Mouse (Mus musculus): ENCODE data around the gene Sav1. TPM values are rescaled to one million over a fixed set of nuclear protein-coding genes. Genes with fewer than 3 reads are reported as not detected.

The Sav1 gene
- polyA plus RNA-seq (2014; fragmentation: Nextera tagmentation; extraction: Ambion mirVana) = 2.7 and 3.5 TPM in 2 replicates

DNA sequence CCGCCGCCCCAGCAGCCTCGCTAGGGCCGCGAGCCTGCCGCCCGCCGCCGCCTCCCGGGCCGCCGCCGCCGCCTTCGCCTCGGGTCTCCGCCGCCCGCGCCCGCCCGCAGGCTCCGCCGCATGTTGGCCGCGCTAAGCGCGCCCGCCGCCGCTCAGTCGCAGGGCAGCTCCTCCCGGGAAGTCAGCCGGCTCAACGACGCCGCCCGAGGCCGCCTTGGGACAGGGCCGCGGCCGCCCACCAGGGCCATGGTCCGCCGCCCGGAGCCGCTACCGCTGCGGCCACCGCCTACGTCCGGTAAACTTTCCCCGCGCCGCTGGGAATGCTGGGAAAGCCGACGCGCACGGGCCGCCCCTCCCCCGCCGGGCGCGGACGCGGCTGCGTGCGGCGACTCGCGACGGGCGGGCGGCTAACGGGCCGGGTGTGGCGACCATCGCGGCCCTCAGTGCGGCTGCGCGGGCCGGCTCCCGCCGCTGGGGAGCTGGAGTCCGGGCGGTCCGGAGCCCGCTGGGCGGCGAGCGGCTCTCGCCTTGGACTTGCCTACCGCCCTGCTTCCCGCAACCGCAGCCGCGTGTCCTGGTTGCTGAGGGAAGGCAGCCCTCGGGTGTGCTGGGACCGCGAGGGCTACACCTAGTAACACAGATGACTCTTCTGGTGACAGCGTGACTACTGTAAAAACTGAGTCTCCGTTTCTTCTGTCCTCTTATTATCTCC is at the start of gene Sav1:
Gene Sav1, minus strand, starts transcription at position 217 of the 712 bp plus-strand sequence.
- Histone ChIP-seq H3K9ac (replicated peaks; ENCODE audit: low read depth, low read length) (peak within 1 kb of the TSS; percentile 90), H3K4me1 (ENCODE audit: control insufficient read depth, insufficient read depth, low read length) (peaks cover 10% of the 10 kb centered on the region), H3K4me3 (ENCODE audit: low read depth, low read length) (peak within 1 kb of the TSS; percentile 92), H3K27me3 (ENCODE audit: control insufficient read depth, insufficient read depth, low read length) (no peaks in the 10 kb centered on the region; the same call in 1 of the 2 replicates), H3K9me3 (ENCODE audit: control insufficient read depth, low read length) (no peaks in the 10 kb centered on the region), H3K4me2 (ENCODE audit: low read depth, low read length) (peak within 1 kb of the TSS; percentile 59), H3K27ac (ENCODE audit: low read depth, low read length) (peak within 1 kb of the TSS; percentile 91), H3K36me3 (ENCODE audit: control insufficient read depth, insufficient read depth, low read length) (peaks cover 14% of the 10 kb centered on the region; the same call in 1 of the 2 replicates)
- WGBS = under 1% methylated on average over 99 of the region's 102 CpGs
- ATAC-seq (ENCODE audit: low read depth) = peak; percentile 94

DNA sequence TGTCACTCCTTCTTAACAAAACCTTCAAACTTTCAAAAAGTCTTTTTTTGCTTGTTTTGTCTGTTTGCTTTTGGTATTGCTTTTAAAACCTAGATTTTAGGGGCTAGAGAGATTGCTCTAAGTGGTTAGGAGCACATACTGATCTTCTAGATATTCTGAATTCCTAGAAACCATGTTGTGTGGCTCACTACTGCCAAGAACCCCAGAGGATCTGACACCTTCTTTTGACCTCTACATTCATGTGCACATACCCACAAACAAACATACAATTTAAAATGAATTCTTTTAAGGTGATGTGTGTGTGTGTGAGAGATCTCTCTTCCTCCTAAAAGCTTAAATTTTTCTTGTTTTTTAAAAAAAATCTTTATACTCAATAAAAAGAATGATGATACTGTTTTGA is 39.4 kb upstream of the Sav1 start:
- peaks cover 40% of the 10 kb centered on the region for H3K36me3 ChIP-seq (ENCODE audit: control insufficient read depth, insufficient read depth, low read length)
- no peaks in the 10 kb centered on the region for H3K4me1 ChIP-seq (ENCODE audit: control insufficient read depth, insufficient read depth, low read length)
- H3K27me3 ChIP-seq (ENCODE audit: control insufficient read depth, insufficient read depth, low read length) = no peaks in the 10 kb centered on the region
- H3K9me3 ChIP-seq (ENCODE audit: control insufficient read depth, low read length) = no peaks in the 10 kb centered on the region
- H3K4me3 ChIP-seq (ENCODE audit: low read depth, low read length) = no peak overlapping the region
- no peak overlapping the region for H3K9ac ChIP-seq (replicated peaks; ENCODE audit: low read depth, low read length)
- no peak overlapping the region for H3K4me2 ChIP-seq (ENCODE audit: low read depth, low read length)
- H3K27ac ChIP-seq (ENCODE audit: low read depth, low read length) = no peak overlapping the region
- no peak for ATAC-seq (ENCODE audit: low read depth)

DNA sequence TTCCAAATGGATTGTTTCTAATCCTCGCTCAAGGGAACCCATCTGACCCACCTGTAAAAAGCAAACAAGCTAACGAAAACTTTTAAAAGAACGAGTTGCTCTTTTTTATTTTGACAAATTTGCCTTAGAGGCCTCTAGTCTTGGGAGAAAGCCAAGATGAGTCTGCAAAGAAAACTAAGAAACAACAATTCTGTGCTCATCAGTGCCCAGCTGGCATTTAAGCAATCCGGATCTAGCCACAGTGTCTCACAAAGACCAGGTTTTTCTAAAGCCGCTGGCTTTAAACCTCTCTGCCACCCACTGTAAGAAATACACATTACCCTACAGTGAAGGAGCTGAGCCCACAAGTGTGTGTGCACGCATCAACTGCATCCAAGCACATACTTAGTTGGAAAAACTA is 38.6 kb upstream of the Sav1 start:
- no peak overlapping the region for H3K9ac ChIP-seq (replicated peaks; ENCODE audit: low read depth, low read length)
- ATAC-seq (ENCODE audit: low read depth) = no peak
- WGBS = 92% methylated on average over 6 of the region's 6 CpGs
- no peak overlapping the region for H3K4me2 ChIP-seq (ENCODE audit: low read depth, low read length)
- no peak overlapping the region for H3K4me3 ChIP-seq (ENCODE audit: low read depth, low read length)
- H3K4me1 ChIP-seq (ENCODE audit: control insufficient read depth, insufficient read depth, low read length) = no peaks in the 10 kb centered on the region
- H3K9me3 ChIP-seq (ENCODE audit: control insufficient read depth, low read length) = no peaks in the 10 kb centered on the region
- H3K36me3 ChIP-seq (ENCODE audit: control insufficient read depth, insufficient read depth, low read length) = peaks cover 39% of the 10 kb centered on the region
- H3K27me3 ChIP-seq (ENCODE audit: control insufficient read depth, insufficient read depth, low read length) = no peaks in the 10 kb centered on the region
- H3K27ac ChIP-seq (ENCODE audit: low read depth, low read length) = no peak overlapping the region

DNA sequence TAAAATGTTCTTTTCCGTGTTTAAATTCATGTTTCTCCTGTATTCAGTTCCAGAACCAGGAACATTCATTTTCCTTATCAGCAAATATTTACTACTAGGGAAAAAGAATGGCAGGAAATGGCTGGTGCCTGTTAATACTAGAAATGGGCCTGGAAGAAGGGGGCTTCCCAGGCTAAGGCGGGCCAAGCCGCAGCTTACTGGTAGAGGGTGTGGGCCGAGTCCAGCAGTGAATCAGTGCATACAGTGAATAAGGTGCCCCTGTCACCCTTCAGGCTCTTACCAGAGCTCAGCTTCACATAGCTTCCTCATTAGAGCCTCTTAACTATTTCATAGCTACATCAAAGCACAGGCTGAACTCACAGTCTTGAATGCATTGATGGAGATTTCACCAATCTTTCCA is 36.8 kb upstream of the Sav1 start:
- Histone ChIP-seq H3K27ac (ENCODE audit: low read depth, low read length) (no peak overlapping the region), H3K4me1 (ENCODE audit: control insufficient read depth, insufficient read depth, low read length) (no peaks in the 10 kb centered on the region), H3K4me2 (ENCODE audit: low read depth, low read length) (no peak overlapping the region), H3K9me3 (ENCODE audit: control insufficient read depth, low read length) (no peaks in the 10 kb centered on the region), H3K4me3 (ENCODE audit: low read depth, low read length) (no peak overlapping the region), H3K9ac (replicated peaks; ENCODE audit: low read depth, low read length) (no peak overlapping the region), H3K27me3 (ENCODE audit: control insufficient read depth, insufficient read depth, low read length) (no peaks in the 10 kb centered on the region), H3K36me3 (ENCODE audit: control insufficient read depth, insufficient read depth, low read length) (peaks cover 37% of the 10 kb centered on the region)
- 89% methylated on average over 4 of the region's 4 CpGs for WGBS
- ATAC-seq (ENCODE audit: low read depth) = no peak

DNA sequence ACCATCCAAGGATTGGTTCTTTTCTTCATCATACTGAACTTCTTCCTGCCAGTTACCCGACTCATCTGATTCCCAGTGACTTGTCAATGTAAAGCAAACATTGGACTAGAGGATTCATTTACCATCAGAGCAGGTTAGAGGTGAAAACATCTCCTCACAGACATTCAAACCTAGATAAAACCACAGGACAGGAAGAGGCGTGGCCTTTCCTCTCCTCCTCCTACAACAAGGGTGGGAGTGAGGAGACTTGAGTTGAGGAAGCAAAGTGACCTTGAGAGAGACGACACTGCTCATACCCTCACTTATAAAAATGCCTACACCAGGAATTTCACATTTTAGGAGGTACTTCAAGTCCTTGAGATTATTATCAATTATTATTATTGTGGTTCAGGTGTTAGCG is 31.4 kb upstream of the Sav1 start:
- H3K27me3 ChIP-seq (ENCODE audit: control insufficient read depth, insufficient read depth, low read length) = no peaks in the 10 kb centered on the region
- H3K9me3 ChIP-seq (ENCODE audit: control insufficient read depth, low read length) = no peaks in the 10 kb centered on the region
- no peak for ATAC-seq (ENCODE audit: low read depth)
- no peak overlapping the region for H3K27ac ChIP-seq (ENCODE audit: low read depth, low read length)
- H3K9ac ChIP-seq (replicated peaks; ENCODE audit: low read depth, low read length) = no peak overlapping the region
- no peaks in the 10 kb centered on the region for H3K4me1 ChIP-seq (ENCODE audit: control insufficient read depth, insufficient read depth, low read length)
- H3K36me3 ChIP-seq (ENCODE audit: control insufficient read depth, insufficient read depth, low read length) = peaks cover 41% of the 10 kb centered on the region
- H3K4me2 ChIP-seq (ENCODE audit: low read depth, low read length) = no peak overlapping the region
- no peak overlapping the region for H3K4me3 ChIP-seq (ENCODE audit: low read depth, low read length)
- 94% methylated on average over 4 of the region's 4 CpGs for WGBS

DNA sequence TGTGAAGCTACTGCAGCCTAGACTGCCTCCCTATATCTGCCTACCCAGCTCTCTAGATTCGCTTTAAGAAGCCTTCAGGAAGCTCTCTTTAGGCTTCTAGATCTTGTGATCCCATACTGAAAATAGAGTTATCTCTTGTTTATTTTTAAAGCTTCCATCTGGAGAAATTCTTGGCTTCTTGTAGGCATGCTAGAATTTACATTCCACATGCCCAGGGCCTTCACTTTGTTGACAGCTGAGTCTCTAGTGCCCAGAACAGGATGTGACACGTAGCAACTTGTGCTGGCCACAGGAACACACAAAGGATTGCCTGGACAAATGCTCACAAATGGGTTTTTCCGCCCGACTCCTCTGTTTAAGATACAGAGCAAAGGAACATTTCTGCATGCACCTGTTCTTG is 29.1 kb upstream of the Sav1 start:
- Histone ChIP-seq H3K4me1 (ENCODE audit: control insufficient read depth, insufficient read depth, low read length) (no peaks in the 10 kb centered on the region), H3K9ac (replicated peaks; ENCODE audit: low read depth, low read length) (no peak overlapping the region), H3K27ac (ENCODE audit: low read depth, low read length) (no peak overlapping the region), H3K27me3 (ENCODE audit: control insufficient read depth, insufficient read depth, low read length) (no peaks in the 10 kb centered on the region), H3K9me3 (ENCODE audit: control insufficient read depth, low read length) (no peaks in the 10 kb centered on the region), H3K4me2 (ENCODE audit: low read depth, low read length) (no peak overlapping the region), H3K36me3 (ENCODE audit: control insufficient read depth, insufficient read depth, low read length) (peaks cover 41% of the 10 kb centered on the region), H3K4me3 (ENCODE audit: low read depth, low read length) (no peak overlapping the region)
- no peak for ATAC-seq (ENCODE audit: low read depth)
- 85% methylated on average over 4 of the region's 4 CpGs for WGBS

DNA sequence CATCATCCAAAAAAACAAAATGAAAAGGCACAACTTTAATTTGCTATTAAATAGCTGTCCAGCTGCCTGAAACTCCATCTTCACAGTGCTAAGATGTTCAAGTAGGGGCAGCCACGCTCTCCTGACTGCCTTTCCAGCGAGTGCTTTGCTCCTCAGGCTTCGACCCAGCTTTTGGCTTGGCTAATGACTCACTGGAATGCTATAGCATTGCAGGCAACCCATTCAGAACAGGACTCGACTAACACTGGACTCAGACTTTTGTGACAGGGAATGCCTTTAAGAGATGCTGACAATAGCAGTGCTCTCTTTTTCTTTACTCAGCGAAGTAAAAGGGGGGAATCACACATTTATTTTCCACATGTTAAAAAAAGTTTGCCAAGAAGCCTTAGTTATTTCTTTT is 24.9 kb upstream of the Sav1 start:
- Histone ChIP-seq H3K4me3 (ENCODE audit: low read depth, low read length) (no peak overlapping the region), H3K27me3 (ENCODE audit: control insufficient read depth, insufficient read depth, low read length) (no peaks in the 10 kb centered on the region), H3K36me3 (ENCODE audit: control insufficient read depth, insufficient read depth, low read length) (peaks cover 23% of the 10 kb centered on the region), H3K9ac (replicated peaks; ENCODE audit: low read depth, low read length) (no peak overlapping the region), H3K9me3 (ENCODE audit: control insufficient read depth, low read length) (no peaks in the 10 kb centered on the region), H3K27ac (ENCODE audit: low read depth, low read length) (no peak overlapping the region), H3K4me1 (ENCODE audit: control insufficient read depth, insufficient read depth, low read length) (no peaks in the 10 kb centered on the region), H3K4me2 (ENCODE audit: low read depth, low read length) (no peak overlapping the region)
- no peak for ATAC-seq (ENCODE audit: low read depth)
- 56% methylated on average over 5 of the region's 5 CpGs for WGBS

DNA sequence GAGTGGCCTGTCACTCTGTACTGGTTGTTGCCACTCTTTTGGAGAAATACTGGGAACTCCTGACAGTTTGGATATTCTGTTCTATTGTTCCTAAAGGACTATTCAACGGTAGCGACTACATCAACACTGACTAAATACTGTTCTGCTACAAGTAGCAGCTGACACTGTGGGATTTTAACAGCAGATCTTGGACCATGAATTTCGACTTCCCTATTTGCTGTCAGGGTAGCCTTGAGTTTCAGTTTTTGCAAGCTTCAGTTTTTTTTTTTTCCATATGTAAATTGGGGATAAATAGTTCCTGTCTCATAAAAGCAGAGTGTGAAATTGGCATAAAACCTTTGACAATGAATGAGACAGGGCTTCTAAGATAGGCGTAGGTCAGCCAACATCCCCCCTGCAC is 23.6 kb upstream of the Sav1 start:
- no peak overlapping the region for H3K4me2 ChIP-seq (ENCODE audit: low read depth, low read length)
- H3K9me3 ChIP-seq (ENCODE audit: control insufficient read depth, low read length) = no peaks in the 10 kb centered on the region
- 94% methylated on average over 4 of the region's 4 CpGs for WGBS
- H3K9ac ChIP-seq (replicated peaks; ENCODE audit: low read depth, low read length) = no peak overlapping the region
- H3K27me3 ChIP-seq (ENCODE audit: control insufficient read depth, insufficient read depth, low read length) = no peaks in the 10 kb centered on the region
- no peak overlapping the region for H3K27ac ChIP-seq (ENCODE audit: low read depth, low read length)
- H3K4me1 ChIP-seq (ENCODE audit: control insufficient read depth, insufficient read depth, low read length) = no peaks in the 10 kb centered on the region
- H3K4me3 ChIP-seq (ENCODE audit: low read depth, low read length) = no peak overlapping the region
- no peak for ATAC-seq (ENCODE audit: low read depth)
- H3K36me3 ChIP-seq (ENCODE audit: control insufficient read depth, insufficient read depth, low read length) = peaks cover 11% of the 10 kb centered on the region

DNA sequence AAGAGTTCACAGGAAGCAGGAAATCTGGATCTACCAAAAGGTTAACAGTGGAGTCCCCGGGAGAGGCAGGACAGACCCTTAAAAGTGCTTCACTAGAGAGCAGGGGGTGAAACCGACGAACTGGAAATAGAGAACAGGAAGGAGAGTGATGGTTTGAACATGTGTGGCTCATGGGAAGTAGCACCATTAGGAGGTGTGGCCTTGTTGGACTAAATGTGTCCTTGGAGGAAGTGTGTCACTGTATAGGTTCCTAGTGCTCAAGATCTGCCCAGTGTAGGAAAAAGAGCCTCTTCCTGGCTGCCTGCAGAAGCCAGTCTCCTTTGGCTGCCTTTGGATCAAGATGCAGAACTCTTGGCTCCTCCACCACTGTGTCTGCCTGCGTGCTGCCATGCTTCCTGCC is 18.3 kb upstream of the Sav1 start:
- no peak overlapping the region for H3K27ac ChIP-seq (ENCODE audit: low read depth, low read length)
- H3K4me3 ChIP-seq (ENCODE audit: low read depth, low read length) = no peak overlapping the region
- no peaks in the 10 kb centered on the region for H3K27me3 ChIP-seq (ENCODE audit: control insufficient read depth, insufficient read depth, low read length)
- H3K36me3 ChIP-seq (ENCODE audit: control insufficient read depth, insufficient read depth, low read length) = no peaks in the 10 kb centered on the region
- WGBS = 82% methylated on average over 4 of the region's 4 CpGs
- no peak overlapping the region for H3K9ac ChIP-seq (replicated peaks; ENCODE audit: low read depth, low read length)
- H3K9me3 ChIP-seq (ENCODE audit: control insufficient read depth, low read length) = no peaks in the 10 kb centered on the region
- H3K4me2 ChIP-seq (ENCODE audit: low read depth, low read length) = no peak overlapping the region
- no peaks in the 10 kb centered on the region for H3K4me1 ChIP-seq (ENCODE audit: control insufficient read depth, insufficient read depth, low read length)
- ATAC-seq (ENCODE audit: low read depth) = no peak
